Mouse (Mus musculus): ENCODE data around the gene Chst11.

Chst11 gene

DNA sequence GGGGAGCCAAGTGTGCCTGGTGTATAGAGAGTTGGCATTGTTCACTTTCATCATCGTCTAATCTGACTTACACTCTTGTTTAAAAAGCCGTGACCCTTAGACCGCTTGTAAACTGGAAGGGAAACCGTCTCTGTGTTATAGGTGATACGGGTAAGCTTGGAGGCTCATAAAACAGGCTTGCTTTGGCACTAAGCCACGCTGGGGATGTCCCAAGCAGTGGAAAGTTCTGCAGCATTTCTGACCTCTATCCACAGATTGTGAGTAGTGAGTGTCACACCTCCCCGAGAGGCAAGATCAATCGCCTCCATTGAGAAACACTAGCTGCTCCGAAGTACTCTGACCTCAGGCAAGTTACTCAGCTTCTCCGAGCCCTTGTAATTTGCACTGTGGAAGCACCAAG is 47.3 kb downstream of the Chst11 start:
- DNase-seq (ENCODE audit: low spot score in 2 of 2), result no peak

GRCm38 (mm10) chr10:83036340-83037045 is 51.2 kb downstream of the Chst11 start:
- no peak for DNase-seq (ENCODE audit: low spot score in 2 of 2)

DNA sequence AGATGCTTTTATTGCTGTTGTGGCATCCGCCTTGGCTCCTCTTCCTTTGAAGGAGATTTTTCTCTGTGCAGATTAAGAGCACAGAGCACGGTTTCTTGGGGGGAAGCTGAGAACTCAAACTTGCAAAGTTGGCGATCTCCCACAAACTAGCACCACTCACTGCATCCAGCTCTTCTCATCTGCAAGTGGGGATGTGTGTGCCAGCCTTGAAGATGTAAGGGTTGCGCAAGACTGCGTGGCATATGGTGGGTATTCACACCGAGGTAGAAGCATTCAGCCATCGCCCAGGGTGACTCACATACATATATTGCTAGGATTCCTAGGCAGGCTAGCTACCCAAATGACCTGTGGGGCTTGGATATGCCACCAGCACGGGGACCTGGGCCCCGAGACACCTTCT is 52.9 kb downstream of the Chst11 start:
- DNase-seq (ENCODE audit: low spot score in 2 of 2), result no peak

GRCm38 (mm10) chr10:83039414-83039813 is 54.1 kb downstream of the Chst11 start:
- DNase-seq (ENCODE audit: low spot score in 2 of 2), result no peak

- no peak for DNase-seq (ENCODE audit: low spot score in 2 of 2)
These were observed 56.6 kb downstream of the Chst11 start for GRCm38 (mm10) chr10:83041875-83042274.

- DNase-seq (ENCODE audit: low spot score in 2 of 2), result no peak
These were observed 57.5 kb downstream of the Chst11 start for GRCm38 (mm10) chr10:83042613-83043477.

- no peak for DNase-seq (ENCODE audit: low spot score in 2 of 2)
These were observed 58.4 kb downstream of the Chst11 start for GRCm38 (mm10) chr10:83043478-83044259.

GRCm38 (mm10) chr10:83049174-83049780 is 64.0 kb downstream of the Chst11 start:
- DNase-seq (ENCODE audit: low spot score in 2 of 2), result no peak

DNA sequence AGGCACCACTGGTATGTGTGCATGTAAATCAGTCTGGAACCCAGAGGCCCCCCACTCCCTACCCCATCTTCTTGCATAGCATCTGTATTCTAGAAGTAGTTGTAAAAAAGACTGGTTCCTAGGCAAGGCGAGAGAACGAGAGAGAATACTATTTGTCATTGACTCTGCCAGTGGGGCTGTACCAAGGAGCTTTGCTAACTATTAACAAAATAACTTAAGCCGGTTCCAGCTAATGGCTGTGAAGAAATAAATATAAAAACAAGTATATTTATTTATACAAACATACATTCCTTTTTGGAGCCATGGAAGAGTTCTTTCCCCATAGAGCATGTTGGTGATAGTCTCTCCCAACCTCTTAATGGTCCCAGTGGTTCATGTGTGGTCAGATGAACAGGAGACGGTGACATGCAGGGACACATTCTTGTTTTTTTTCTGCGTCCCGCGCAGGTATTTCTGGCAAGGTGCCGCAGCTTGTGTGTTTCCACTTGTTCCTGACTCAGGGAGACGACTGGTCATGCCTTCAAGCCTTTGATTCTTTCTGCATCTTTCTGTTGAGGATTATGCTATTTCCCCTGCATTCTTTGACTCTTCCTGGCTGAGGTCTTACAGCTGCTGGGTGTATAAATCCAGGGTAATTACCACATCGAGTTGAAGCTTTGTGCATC is 68.7 kb downstream of the Chst11 start:
- DNase-seq (ENCODE audit: low spot score in 2 of 2), result no peak

DNA sequence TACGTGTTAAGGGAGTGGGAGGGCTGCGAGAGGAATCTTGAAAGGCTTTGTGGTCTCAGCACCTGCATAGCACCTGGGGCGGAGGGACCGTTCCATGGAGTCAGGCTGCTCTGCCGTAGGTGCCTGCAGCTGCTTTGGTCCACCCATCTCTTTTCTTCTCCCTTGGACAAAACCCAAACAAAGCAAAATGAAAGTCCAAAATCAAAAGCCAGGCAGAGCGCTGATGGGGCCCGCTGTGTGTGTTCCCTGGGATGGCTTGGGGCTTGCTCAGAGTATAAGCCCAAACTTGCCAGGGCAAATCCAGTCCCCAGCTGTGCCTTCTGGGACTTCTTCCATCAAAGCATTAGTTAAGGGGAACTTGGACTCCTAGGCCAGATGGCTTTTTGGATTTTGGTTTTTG is 71.0 kb downstream of the Chst11 start:
- no peak for DNase-seq (ENCODE audit: low spot score in 2 of 2)

DNA sequence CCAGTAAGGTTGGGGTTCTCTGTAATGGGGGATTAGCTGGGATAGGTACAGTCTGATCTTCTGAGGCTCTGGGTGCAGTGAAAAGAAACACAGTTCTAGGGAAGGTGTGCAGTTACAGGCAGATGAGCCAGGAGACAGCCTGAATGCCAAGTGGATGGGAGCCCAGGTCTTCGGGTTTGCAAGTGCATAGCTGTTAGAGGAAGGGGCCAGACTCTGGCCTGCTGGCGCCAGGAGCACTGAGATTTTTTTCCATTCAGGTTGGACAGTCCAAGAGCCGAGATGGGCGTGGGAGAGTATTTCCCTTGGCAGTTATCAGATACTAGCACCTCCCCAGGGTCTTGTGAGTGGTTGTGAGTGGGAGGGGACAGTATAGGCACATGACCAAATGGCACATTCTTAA is 71.6 kb downstream of the Chst11 start:
- DNase-seq (ENCODE audit: low spot score in 2 of 2), result no peak

DNA sequence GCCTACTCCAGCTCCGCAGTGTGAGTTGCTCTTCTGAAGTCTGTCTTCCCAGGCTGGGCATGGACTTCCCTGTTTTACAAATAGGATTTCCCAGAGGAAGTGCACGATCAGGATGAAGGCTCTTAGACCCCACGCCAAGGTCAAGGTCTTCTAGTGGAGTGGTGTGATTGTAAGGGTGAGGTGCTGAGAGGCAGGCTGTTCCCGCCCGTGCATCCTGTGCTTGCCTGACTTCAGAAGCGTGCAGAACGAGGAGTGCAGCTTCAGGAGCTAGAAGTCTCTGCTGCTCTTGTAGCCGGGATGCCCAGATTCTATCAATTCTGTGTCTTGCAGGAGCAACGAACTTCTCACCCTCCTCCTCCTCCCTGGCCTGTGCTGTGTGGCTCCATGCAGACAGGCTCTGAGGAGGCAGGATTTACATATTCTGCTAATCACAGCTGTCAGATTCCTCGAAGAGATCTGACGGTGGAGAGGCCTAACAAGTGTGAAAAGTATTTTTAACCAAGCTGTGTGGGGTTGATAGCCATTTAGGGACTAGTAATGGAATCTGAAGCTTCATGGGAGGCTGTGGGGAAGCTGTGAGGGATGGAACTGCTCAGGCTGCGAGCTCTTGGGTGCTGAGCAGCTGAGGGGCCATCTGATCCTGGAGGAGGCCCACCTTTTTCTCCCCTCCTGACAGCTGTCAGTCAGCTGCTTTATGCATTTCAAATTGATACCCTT is 74.9 kb downstream of the Chst11 start:
- no peak for DNase-seq (ENCODE audit: low spot score in 2 of 2)

- no peak for DNase-seq (ENCODE audit: low spot score in 2 of 2)
These were observed 77.0 kb downstream of the Chst11 start for GRCm38 (mm10) chr10:83062315-83062714.

- DNase-seq (ENCODE audit: low spot score in 2 of 2), result no peak
These were observed 79.5 kb downstream of the Chst11 start for GRCm38 (mm10) chr10:83064796-83065195.

- no peak for DNase-seq (ENCODE audit: low spot score in 2 of 2)
These were observed 80.9 kb downstream of the Chst11 start for GRCm38 (mm10) chr10:83066159-83066558.

GRCm38 (mm10) chr10:83067305-83067704 is 82.0 kb downstream of the Chst11 start:
- no peak for DNase-seq (ENCODE audit: low spot score in 2 of 2)

- DNase-seq (ENCODE audit: low spot score in 2 of 2), result peak in 1 of 2 experiments; percentile 44
These were observed 83.2 kb downstream of the Chst11 start for GRCm38 (mm10) chr10:83068466-83068865.

GRCm38 (mm10) chr10:83069791-83070190 is 84.5 kb downstream of the Chst11 start:
- DNase-seq (ENCODE audit: low spot score in 2 of 2), result no peak

GRCm38 (mm10) chr10:83071785-83072580 is 86.7 kb downstream of the Chst11 start:
- no peak for DNase-seq (ENCODE audit: low spot score in 2 of 2)

DNA sequence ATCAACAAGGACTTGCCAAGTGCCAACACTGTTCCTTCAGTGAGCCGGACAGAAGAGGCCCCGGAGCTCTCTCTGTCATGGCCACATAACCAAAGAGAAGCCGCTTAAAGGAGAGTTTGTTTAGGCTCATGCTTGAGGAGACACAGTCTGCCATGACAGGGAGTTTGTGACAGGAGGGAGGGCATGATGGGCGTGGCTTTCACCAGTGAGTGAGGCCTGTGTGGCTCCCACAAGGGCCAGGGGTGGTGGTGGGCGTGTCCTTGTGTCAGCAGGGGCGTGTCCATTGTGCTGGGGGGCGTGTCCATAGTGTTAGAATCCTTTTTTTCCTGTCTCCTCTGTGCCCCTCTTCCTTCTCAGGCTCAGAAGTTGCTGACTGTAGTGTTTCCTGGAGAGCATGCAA is 87.8 kb downstream of the Chst11 start:
- peak in 1 of 2 experiments; percentile 64 for DNase-seq (ENCODE audit: low spot score in 2 of 2)

All from spleen, postnatal 10 days (tissue).